Mouse (Mus musculus) thymus, postnatal 25 days (tissue): ENCODE results near the gene Gm16867.
"Not testable (repeated sequence)": the region's sequence is repeated elsewhere in the genome, so short reads cannot be mapped to it uniquely, and the experiment has no call there.

Source experiments
- DNase-seq: peaks from one replicate; pipeline ENCODE4 v3.0.0; 2022

The Gm16867 gene

GRCm38 (mm10) chr14:69503174-69503573 is at the start of gene Gm16867:
Gm16867 (minus strand) TSS chr14:69503362.
- DNase-seq = not testable (repeated sequence)

GRCm38 (mm10) chr14:69547310-69547709 is 44.1 kb upstream of the Gm16867 start:
- DNase-seq = not testable (repeated sequence)

GRCm38 (mm10) chr14:69545052-69545451 is 41.9 kb upstream of the Gm16867 start:
- not testable (repeated sequence) for DNase-seq

- DNase-seq = not testable (repeated sequence)
Measured at GRCm38 (mm10) chr14:69544033-69544432, 40.9 kb upstream of the Gm16867 start.

GRCm38 (mm10) chr14:69542695-69543094 is 39.5 kb upstream of the Gm16867 start:
- not testable (repeated sequence) for DNase-seq

GRCm38 (mm10) chr14:69540113-69540512 is 37.0 kb upstream of the Gm16867 start:
- not testable (repeated sequence) for DNase-seq

- not testable (repeated sequence) for DNase-seq
Measured at GRCm38 (mm10) chr14:69536539-69536938, 33.4 kb upstream of the Gm16867 start.

- DNase-seq = not testable (repeated sequence)
Measured at GRCm38 (mm10) chr14:69526202-69526601, 23.0 kb upstream of the Gm16867 start.

GRCm38 (mm10) chr14:69523001-69523400 is 19.8 kb upstream of the Gm16867 start:
- not testable (repeated sequence) for DNase-seq

GRCm38 (mm10) chr14:69520810-69521209 is 17.6 kb upstream of the Gm16867 start:
- not testable (repeated sequence) for DNase-seq

- DNase-seq = not testable (repeated sequence)
Measured at GRCm38 (mm10) chr14:69512449-69512848, 9.3 kb upstream of the Gm16867 start, which contains the start of gene Gm27179. Gm27179 (minus strand) TSS chr14:69512549.

- not testable (repeated sequence) for DNase-seq
Measured at GRCm38 (mm10) chr14:69507000-69507399, 3.8 kb upstream of the Gm16867 start.

- not testable (repeated sequence) for DNase-seq
Measured at GRCm38 (mm10) chr14:69502440-69503150, 567 bp downstream of the Gm16867 start.

- DNase-seq = not testable (repeated sequence)
Measured at GRCm38 (mm10) chr14:69496259-69496658, 6.9 kb downstream of the Gm16867 start.

GRCm38 (mm10) chr14:69494946-69495345 is 8.2 kb downstream of the Gm16867 start:
- not testable (repeated sequence) for DNase-seq

GRCm38 (mm10) chr14:69494522-69494921 is 8.6 kb downstream of the Gm16867 start:
- not testable (repeated sequence) for DNase-seq

GRCm38 (mm10) chr14:69488001-69488400 is 15.2 kb downstream of the Gm16867 start:
- DNase-seq = not testable (repeated sequence)

GRCm38 (mm10) chr14:69485466-69486135 is 17.6 kb downstream of the Gm16867 start:
- DNase-seq = not testable (repeated sequence)

- not testable (repeated sequence) for DNase-seq
Measured at GRCm38 (mm10) chr14:69473941-69474646, 29.1 kb downstream of the Gm16867 start.

GRCm38 (mm10) chr14:69473322-69473721 is 29.8 kb downstream of the Gm16867 start:
- not testable (repeated sequence) for DNase-seq

- DNase-seq = not testable (repeated sequence)
Measured at GRCm38 (mm10) chr14:69470122-69470708, 32.9 kb downstream of the Gm16867 start.

GRCm38 (mm10) chr14:69467612-69468366 is 35.4 kb downstream of the Gm16867 start:
- not testable (repeated sequence) for DNase-seq
